Mouse (Mus musculus): ENCODE measurements around the gene Swap70. TPM values are rescaled to one million over a fixed set of nuclear protein-coding genes. Genes with fewer than 3 reads are reported as not detected.
"Not testable (repeated sequence)": the region's sequence is repeated elsewhere in the genome, so short reads cannot be mapped to it uniquely, and the experiment has no call there.

The Swap70 gene
- total and polyA plus RNA-seq, 3 experiments: 56.0 to 233 (median 78.3) TPM

GRCm38 (mm10) chr7:110229967-110230366, 8.5 kb downstream of the Swap70 start:
- Histone ChIP-seq H3K9me3 (replicated peaks) (no peaks in the 10 kb centered on the region), H3K36me3 (replicated peaks) (peaks cover 70% of the 10 kb centered on the region), H3K27me3 (ENCODE audit: insufficient read depth, low read length) (no peaks in the 10 kb centered on the region), H3K4me3 (ENCODE audit: low read depth, low read length) (no peak overlapping the region), H3K4me1 (ENCODE audit: insufficient read depth, low read depth, low read length) (peaks cover 18% of the 10 kb centered on the region)
- no peak for DNase-seq (ENCODE audit: low spot score)
- ATAC-seq (ENCODE audit: extremely low read depth, insufficient number of reproducible peaks, low FRiP score, poor library complexity, severe bottlenecking): no peak
- TF ChIP-seq GATA2 (IDR thresholded peaks at IDR 0.05; ENCODE audit: borderline replicate concordance, low read depth, low read length) (no peak), POLR2AphosphoS5 (IDR thresholded peaks at IDR 0.05; ENCODE audit: insufficient replicate concordance, low read depth, low read length) (no peak)

GRCm38 (mm10) chr7:110231127-110231526, 9.6 kb downstream of the Swap70 start:
- not testable (repeated sequence) for H3K4me3 ChIP-seq (ENCODE audit: low read depth, low read length)
- H3K36me3 ChIP-seq (replicated peaks): peaks cover 66% of the 10 kb centered on the region

GRCm38 (mm10) chr7:110236085-110236484, 14.6 kb downstream of the Swap70 start:
- peak; percentile 51 for ATAC-seq (ENCODE audit: extremely low read depth, insufficient number of reproducible peaks, low FRiP score, poor library complexity, severe bottlenecking)
- peaks cover 49% of the 10 kb centered on the region for H3K36me3 ChIP-seq (replicated peaks)

More at GRCm38 (mm10) chr7:110231127-110231526, 9.6 kb downstream of the Swap70 start:
- DNase-seq (ENCODE audit: low spot score); ATAC-seq (ENCODE audit: extremely low read depth, insufficient number of reproducible peaks, low FRiP score, poor library complexity, severe bottlenecking); H3K27me3 ChIP-seq (ENCODE audit: insufficient read depth, low read length); H3K9me3 ChIP-seq (replicated peaks): not testable (repeated sequence)
- peaks cover 24% of the 10 kb centered on the region for H3K4me1 ChIP-seq (ENCODE audit: insufficient read depth, low read depth, low read length)

GRCm38 (mm10) chr7:110237451-110237836, 15.9 kb downstream of the Swap70 start:
- Histone ChIP-seq H3K4me1 (ENCODE audit: insufficient read depth, low read depth, low read length) (peaks cover 59% of the 10 kb centered on the region), H3K27me3 (ENCODE audit: insufficient read depth, low read length) (no peaks in the 10 kb centered on the region), H3K36me3 (replicated peaks) (peaks cover 36% of the 10 kb centered on the region), H3K9me3 (replicated peaks) (no peaks in the 10 kb centered on the region), H3K4me3 (ENCODE audit: low read depth, low read length) (no peak overlapping the region)
- TF ChIP-seq CTCF (IDR thresholded peaks at IDR 0.05; ENCODE audit: low read depth, low read length) (no peak), TAL1 (conservative IDR thresholded peaks at IDR 0.05; ENCODE audit: low read depth, low read length) (no peak), GATA2 (IDR thresholded peaks at IDR 0.05; ENCODE audit: borderline replicate concordance, low read depth, low read length) (no peak), GATA1 (IDR thresholded peaks at IDR 0.05; ENCODE audit: borderline replicate concordance, low read length) (no peak), POLR2AphosphoS5 (IDR thresholded peaks at IDR 0.05; ENCODE audit: insufficient replicate concordance, low read depth, low read length) (no peak)
- DNase-seq (ENCODE audit: low spot score) (no peak), ATAC-seq (ENCODE audit: extremely low read depth, insufficient number of reproducible peaks, low FRiP score, poor library complexity, severe bottlenecking) (no peak)

More at GRCm38 (mm10) chr7:110236085-110236484, 14.6 kb downstream of the Swap70 start:
- H3K9me3 ChIP-seq (replicated peaks): no peaks in the 10 kb centered on the region
- no peak overlapping the region for H3K4me3 ChIP-seq (ENCODE audit: low read depth, low read length)
- no peaks in the 10 kb centered on the region for H3K27me3 ChIP-seq (ENCODE audit: insufficient read depth, low read length)
- TF ChIP-seq POLR2AphosphoS5 (IDR thresholded peaks at IDR 0.05; ENCODE audit: insufficient replicate concordance, low read depth, low read length) (no peak), GATA1 (IDR thresholded peaks at IDR 0.05; ENCODE audit: borderline replicate concordance, low read length) (no peak), GATA2 (IDR thresholded peaks at IDR 0.05; ENCODE audit: borderline replicate concordance, low read depth, low read length) (no peak), CTCF (IDR thresholded peaks at IDR 0.05; ENCODE audit: low read depth, low read length) (no peak), TAL1 (conservative IDR thresholded peaks at IDR 0.05; ENCODE audit: low read depth, low read length) (no peak)
- peaks cover 56% of the 10 kb centered on the region for H3K4me1 ChIP-seq (ENCODE audit: insufficient read depth, low read depth, low read length)
- DNase-seq (ENCODE audit: low spot score): no peak

GRCm38 (mm10) chr7:110237837-110238451, 16.4 kb downstream of the Swap70 start:
- Histone ChIP-seq H3K27me3 (ENCODE audit: insufficient read depth, low read length) (no peaks in the 10 kb centered on the region), H3K4me3 (ENCODE audit: low read depth, low read length) (no peak overlapping the region), H3K36me3 (replicated peaks) (peaks cover 39% of the 10 kb centered on the region), H3K9me3 (replicated peaks) (no peaks in the 10 kb centered on the region), H3K4me1 (ENCODE audit: insufficient read depth, low read depth, low read length) (peaks cover 64% of the 10 kb centered on the region)
- ATAC-seq (ENCODE audit: extremely low read depth, insufficient number of reproducible peaks, low FRiP score, poor library complexity, severe bottlenecking) (no peak), DNase-seq (ENCODE audit: low spot score) (no peak)
- TF ChIP-seq TAL1 (conservative IDR thresholded peaks at IDR 0.05; ENCODE audit: low read depth, low read length) (no peak), GATA1 (IDR thresholded peaks at IDR 0.05; ENCODE audit: borderline replicate concordance, low read length) (no peak), POLR2AphosphoS5 (IDR thresholded peaks at IDR 0.05; ENCODE audit: insufficient replicate concordance, low read depth, low read length) (no peak)

GRCm38 (mm10) chr7:110239590-110239989, 18.1 kb downstream of the Swap70 start:
- Histone ChIP-seq H3K4me3 (ENCODE audit: low read depth, low read length) (no peak overlapping the region), H3K36me3 (replicated peaks) (peaks cover 41% of the 10 kb centered on the region), H3K9me3 (replicated peaks) (no peaks in the 10 kb centered on the region), H3K4me1 (ENCODE audit: insufficient read depth, low read depth, low read length) (peaks cover 68% of the 10 kb centered on the region), H3K27me3 (ENCODE audit: insufficient read depth, low read length) (no peaks in the 10 kb centered on the region)
- DNase-seq (ENCODE audit: low spot score) (no peak), ATAC-seq (ENCODE audit: extremely low read depth, insufficient number of reproducible peaks, low FRiP score, poor library complexity, severe bottlenecking) (no peak)
- TF ChIP-seq CTCF (IDR thresholded peaks at IDR 0.05; ENCODE audit: low read depth, low read length): no peak
- no peak for TF ChIP-seq TAL1 (conservative IDR thresholded peaks at IDR 0.05; ENCODE audit: low read depth, low read length)
- no peak for TF ChIP-seq GATA1 (IDR thresholded peaks at IDR 0.05; ENCODE audit: borderline replicate concordance, low read length)
- TF ChIP-seq POLR2AphosphoS5 (IDR thresholded peaks at IDR 0.05; ENCODE audit: insufficient replicate concordance, low read depth, low read length): no peak
- no peak for TF ChIP-seq GATA2 (IDR thresholded peaks at IDR 0.05; ENCODE audit: borderline replicate concordance, low read depth, low read length)

All from G1E (cell line).